Mouse (Mus musculus) embryo, embryonic 11 days (tissue): ENCODE data around the gene Slc35c2.

ENCODE experiments used
- DNase-seq: peaks from one replicate; pipeline ENCODE4 v3.0.0-alpha.2; 2015

The Slc35c2 gene

DNA sequence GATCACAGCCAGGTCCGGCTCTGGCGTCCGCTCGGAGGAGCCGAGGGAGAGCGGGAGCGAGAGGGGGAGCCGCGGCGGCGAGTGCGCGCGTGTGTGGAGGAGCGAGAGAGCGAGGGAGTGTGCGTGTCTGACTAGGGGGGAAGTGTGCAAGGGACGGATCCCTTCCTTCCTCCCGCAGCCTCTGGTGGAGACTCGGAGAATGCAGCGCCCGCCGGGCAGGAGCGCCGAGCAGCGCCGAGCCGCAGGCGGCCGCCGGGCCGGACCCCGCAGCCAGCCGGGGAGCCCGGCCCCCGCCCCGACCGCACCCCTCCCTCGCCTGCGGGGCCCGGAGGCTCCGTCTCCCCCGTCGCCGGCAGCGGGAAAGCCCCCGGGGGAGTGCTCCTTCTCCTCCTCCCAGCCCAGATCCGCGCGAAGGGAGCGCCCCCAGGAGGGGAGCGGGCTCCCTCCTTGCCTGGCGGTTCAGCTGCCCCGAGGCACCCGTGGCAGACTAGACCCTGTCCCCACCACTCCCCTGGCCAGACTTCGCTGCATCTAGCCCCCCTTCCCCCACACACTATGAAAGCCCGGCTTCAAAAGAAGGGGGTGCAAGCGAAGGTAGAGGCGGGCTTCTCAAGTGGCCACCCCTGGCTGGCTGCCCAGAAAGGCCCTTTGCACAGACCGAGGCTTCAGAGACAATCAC, 52.9 kb downstream of the Slc35c2 start, which contains the start of gene Cdh22:
Cdh22 (minus strand) TSS at position 241 of the 679 bp plus-strand sequence.
- peak; percentile 87 for DNase-seq

DNA sequence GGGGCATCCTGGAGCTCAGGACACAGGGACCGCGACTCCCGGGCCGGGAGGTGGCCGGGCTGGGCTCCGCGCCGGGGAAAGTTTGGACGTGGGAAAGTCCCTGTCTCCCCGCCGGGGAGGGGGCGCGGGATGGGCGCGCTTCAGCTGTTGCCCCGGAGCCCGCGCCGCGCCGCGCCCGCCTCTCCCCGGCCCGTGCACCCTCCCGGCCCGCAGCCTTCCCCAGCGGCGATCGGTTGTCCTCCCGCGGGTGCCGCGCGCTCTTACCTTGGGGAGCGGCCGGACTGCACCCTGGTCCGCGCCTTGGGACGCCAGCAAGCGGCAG, 53.4 kb downstream of the Slc35c2 start:
- DNase-seq, result no peak

DNA sequence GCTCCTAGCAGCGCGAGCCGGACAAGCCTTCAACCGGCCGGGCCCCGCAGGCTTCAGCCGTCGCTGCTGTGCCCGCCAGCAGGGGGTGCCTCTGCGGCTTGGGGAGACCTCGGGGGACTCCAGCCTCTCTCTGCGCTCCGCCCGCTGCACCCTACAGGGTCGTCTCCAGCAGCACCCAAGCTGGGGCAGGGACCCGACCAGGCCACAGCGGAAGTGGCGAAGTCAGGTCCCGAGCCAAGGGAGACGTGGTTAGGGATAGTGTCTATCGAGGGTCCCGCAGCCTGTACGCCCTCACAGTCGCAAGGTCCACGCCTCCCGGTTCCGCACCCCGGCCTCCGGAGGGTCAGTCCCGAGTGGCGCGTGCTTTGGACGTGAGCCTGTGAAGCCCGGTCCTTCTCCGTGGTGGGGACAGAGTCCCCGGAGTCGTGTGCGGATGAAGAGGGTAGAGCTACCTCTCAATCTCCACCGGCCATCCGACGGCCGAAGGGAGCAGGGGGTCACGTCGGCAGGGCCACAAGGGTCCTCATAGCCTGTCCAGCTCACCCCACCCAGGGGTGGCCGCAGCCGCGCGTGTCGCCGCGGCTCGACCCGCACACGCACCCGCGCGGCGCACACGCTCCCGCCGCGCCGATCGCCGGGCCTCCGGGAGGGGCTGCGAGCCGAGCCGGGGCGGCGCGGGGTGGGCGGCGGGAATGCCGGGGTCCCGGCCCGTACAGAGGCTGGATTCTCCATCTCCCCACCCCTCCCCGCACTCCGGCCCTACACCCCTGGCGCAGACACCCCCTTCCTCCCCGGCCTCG, 54.0 kb downstream of the Slc35c2 start:
- DNase-seq, result peak; percentile 76

DNA sequence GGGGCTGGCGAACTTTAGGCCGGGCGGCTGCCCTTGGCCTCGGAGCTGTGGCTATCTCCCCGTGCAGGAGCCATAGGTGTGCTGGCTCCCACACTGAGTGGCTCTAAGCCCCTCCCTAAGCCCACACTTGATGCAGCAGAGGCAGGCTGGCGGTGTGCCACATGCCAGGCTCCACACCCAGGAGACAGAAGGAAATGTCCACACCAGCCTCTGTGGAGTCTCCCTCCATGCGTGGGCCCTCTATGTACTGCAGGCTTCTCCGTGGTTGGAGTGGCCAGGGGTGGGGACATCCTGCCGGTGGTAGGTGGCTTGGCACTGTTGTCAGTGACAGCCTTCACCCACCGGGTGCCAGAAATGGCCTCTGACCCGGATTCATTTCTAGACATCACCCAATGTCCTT, 58.6 kb downstream of the Slc35c2 start:
- DNase-seq, result no peak
